Mouse (Mus musculus) forebrain, postnatal 0 days (tissue): Measurements from ENCODE around the gene Rbm26. TPM values are rescaled to one million over a fixed set of nuclear protein-coding genes. Genes with fewer than 3 reads are reported as not detected.

Experiments
- ATAC-seq: fragments of 200-750 bp; cut with Nextera tagmentation; 2 replicates; pipeline ENCODE4 v1.8.0; 2017; ENCODE audit warnings: mild to moderate bottlenecking, moderate library complexity
- DNase-seq: peaks from one replicate; pipeline ENCODE4 v3.0.0-alpha.2; 2015
- H3K27ac ChIP-seq: fragments of 300-500 bp; sonication (generic); 2 replicates; pipeline ENCODE4 v1.5.1; 2014; ENCODE audit warnings: low read depth, mild to moderate bottlenecking, antibody characterized with exemption, low read length, moderate library complexity, mixed read lengths
- H3K27me3 ChIP-seq: fragments of 300-500 bp; sonication (generic); 2 replicates; pipeline ENCODE4 v1.6.1; 2014; ENCODE audit warnings: mild to moderate bottlenecking, low read length, mixed read lengths; ENCODE audit not compliant: insufficient read depth
- H3K36me3 ChIP-seq: fragments of 300-500 bp; sonication (generic); 2 replicates; pipeline ENCODE4 v1.6.1; 2014; ENCODE audit warnings: mild to moderate bottlenecking, moderate library complexity; ENCODE audit not compliant: insufficient read depth
- H3K4me1 ChIP-seq: fragments of 300-500 bp; sonication (generic); 2 replicates; pipeline ENCODE4 v1.6.1; 2014; ENCODE audit warnings: antibody characterized with exemption; ENCODE audit not compliant: insufficient read depth
- H3K4me2 ChIP-seq: fragments of 300-500 bp; sonication (generic); 2 replicates; pipeline ENCODE4 v1.6.1; 2014; ENCODE audit warnings: low read depth, mild to moderate bottlenecking, moderate library complexity
- H3K4me3 ChIP-seq: fragments of 300-500 bp; sonication (generic); 2 replicates; pipeline ENCODE4 v1.5.1; 2014; ENCODE audit warnings: low read depth, low read length, mixed read lengths
- H3K9ac ChIP-seq: fragments of 300-500 bp; sonication (generic); 2 replicates; pipeline ENCODE4 v1.6.1; 2014; ENCODE audit warnings: mild to moderate bottlenecking
- H3K9me3 ChIP-seq: fragments of 300-500 bp; sonication (generic); 2 replicates; pipeline ENCODE4 v1.6.1; 2016; ENCODE audit warnings: low read length
- CTCF ChIP-seq: sonication (generic); IDR thresholded peaks from 2 replicates; pipeline ENCODE4 v1.5.1; 2016; ENCODE audit warnings: antibody characterized with exemption, control low read depth, low read depth
- WGBS: fragments of 180-500 bp; shearing (Covaris S2); extraction: QIAGEN DNeasy Blood & Tissue Kit; methylation state at CpG from one replicate; pipeline ENCODE4 v1.1.7; 2014; 5-methylcytosine and 5-hydroxymethylcytosine counted together
- polyA plus RNA-seq: library from polyadenylated mRNA; unstranded; fragments of >200 nt; fragmentation: Nextera tagmentation; extraction: Ambion mirVana; gene quantifications from 2 replicates; pipeline ENCODE4 v1.2.1, GENCODE M21; 2015
- total RNA-seq: library from RNA; depleted of rRNA; stranded (reverse); fragments of >200 nt; gene quantifications from 2 replicates; pipeline ENCODE4 v1.2.3, GENCODE M21; 2014; rRNA removed

Gene Rbm26
- total and polyA plus RNA-seq, 2 experiments from 2014 or later = 24.3 to 65.0 TPM

DNA sequence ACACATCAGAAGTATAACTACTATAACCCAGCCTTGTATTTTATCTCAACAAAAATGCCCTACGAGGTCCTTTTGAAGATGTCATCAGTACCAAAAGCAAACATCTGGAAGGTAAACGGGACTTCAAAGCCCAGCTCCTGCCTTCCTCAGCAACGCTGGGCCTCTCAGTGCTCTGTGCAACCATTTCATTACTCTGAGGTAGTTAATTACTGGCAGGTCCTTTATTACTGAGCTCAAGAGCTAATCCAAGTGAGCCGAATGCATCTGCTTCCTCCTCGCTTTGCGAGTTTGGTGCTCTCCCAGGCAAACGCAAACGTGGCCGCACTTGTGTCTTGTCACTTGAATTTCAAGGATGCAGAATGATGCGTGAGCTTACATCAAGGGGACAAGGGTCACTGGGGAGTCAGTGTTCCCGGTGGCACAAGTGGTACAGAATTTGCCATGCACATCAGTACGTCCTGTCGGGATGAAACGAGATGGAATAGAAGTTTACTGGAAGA lies 106.1 kb downstream of the Rbm26 start:
- DNase-seq = no peak
- Histone ChIP-seq H3K9me3 (no peaks in the 10 kb centered on the region), H3K36me3 (no peaks in the 10 kb centered on the region), H3K27me3 (no peaks in the 10 kb centered on the region), H3K4me2 (no peak overlapping the region), H3K27ac (no peak overlapping the region), H3K9ac (no peak overlapping the region), H3K4me1 (no peaks in the 10 kb centered on the region), H3K4me3 (no peak overlapping the region)
- 36% methylated on average over 14 of the region's 14 CpGs for WGBS
- ATAC-seq = no peak
- no peak for TF ChIP-seq CTCF

- Histone ChIP-seq H3K4me3 (no peak overlapping the region), H3K27me3 (no peaks in the 10 kb centered on the region), H3K27ac (no peak overlapping the region), H3K4me2 (no peak overlapping the region), H3K9ac (no peak overlapping the region), H3K36me3 (no peaks in the 10 kb centered on the region), H3K9me3 (no peaks in the 10 kb centered on the region), H3K4me1 (no peaks in the 10 kb centered on the region)
- 34% methylated on average over 11 of the region's 11 CpGs for WGBS
- no peak for DNase-seq
- no peak for ATAC-seq
- no peak for TF ChIP-seq CTCF
Observed at GRCm38 (mm10) chr14:105070258-105071009, 106.7 kb downstream of the Rbm26 start.

- Histone ChIP-seq H3K27ac (no peak overlapping the region), H3K9ac (no peak overlapping the region), H3K9me3 (no peaks in the 10 kb centered on the region), H3K27me3 (no peaks in the 10 kb centered on the region), H3K4me3 (no peak overlapping the region), H3K4me1 (no peaks in the 10 kb centered on the region), H3K4me2 (no peak overlapping the region), H3K36me3 (no peaks in the 10 kb centered on the region)
- no peak for TF ChIP-seq CTCF
- DNase-seq = no peak
- 88% methylated on average over 5 of the region's 5 CpGs for WGBS
- no peak for ATAC-seq
Observed at GRCm38 (mm10) chr14:105068060-105068459, 109.1 kb downstream of the Rbm26 start.

- Histone ChIP-seq H3K9ac (no peak overlapping the region), H3K27me3 (no peaks in the 10 kb centered on the region), H3K4me2 (no peak overlapping the region), H3K9me3 (no peaks in the 10 kb centered on the region), H3K36me3 (no peaks in the 10 kb centered on the region), H3K27ac (no peak overlapping the region), H3K4me3 (no peak overlapping the region), H3K4me1 (no peaks in the 10 kb centered on the region)
- no peak for TF ChIP-seq CTCF
- no peak for ATAC-seq
- no peak for DNase-seq
- 75% methylated on average over 1 of the region's 1 CpGs for WGBS
Observed at GRCm38 (mm10) chr14:105064243-105064642, 112.9 kb downstream of the Rbm26 start.

- Histone ChIP-seq H3K27me3 (no peaks in the 10 kb centered on the region), H3K4me1 (no peaks in the 10 kb centered on the region), H3K9ac (no peak overlapping the region), H3K4me2 (no peak overlapping the region), H3K36me3 (no peaks in the 10 kb centered on the region), H3K4me3 (no peak overlapping the region), H3K27ac (no peak overlapping the region), H3K9me3 (no peaks in the 10 kb centered on the region)
- DNase-seq (no peak), ATAC-seq (no peak)
- WGBS = 73% methylated on average over 2 of the region's 2 CpGs
- no peak for TF ChIP-seq CTCF
Observed at GRCm38 (mm10) chr14:105061230-105061629, 115.9 kb downstream of the Rbm26 start.

- no peak for TF ChIP-seq CTCF
- H3K4me2 ChIP-seq = no peak overlapping the region
- H3K9ac ChIP-seq = no peak overlapping the region
- H3K4me1 ChIP-seq = no peaks in the 10 kb centered on the region
- H3K27me3 ChIP-seq = no peaks in the 10 kb centered on the region
- H3K36me3 ChIP-seq = no peaks in the 10 kb centered on the region
- H3K4me3 ChIP-seq = no peak overlapping the region
- H3K27ac ChIP-seq = no peak overlapping the region
- H3K9me3 ChIP-seq = no peaks in the 10 kb centered on the region
- ATAC-seq (no peak), DNase-seq (no peak)
Observed at GRCm38 (mm10) chr14:105057934-105058333, 119.2 kb downstream of the Rbm26 start.

Other genes with a start within 250 kb of the Rbm26 start
- 111 and 126 TPM in 2 replicates for gene Ndfip2, start 81.2 kb upstream of the Rbm26 start, total RNA-seq
- gene Ndfip2, start 81.2 kb upstream of the Rbm26 start, polyA plus RNA-seq = 86.5 and 97.6 TPM in 2 replicates